Mouse (Mus musculus) erythroblast, adult 5-6 weeks (primary cell): ENCODE measurements around the gene Spocd1. TPM values are rescaled to one million over a fixed set of nuclear protein-coding genes. Genes with fewer than 3 reads are reported as not detected.

Source experiments
- ATAC-seq: replicated peaks from 2 replicates; pipeline ENCODE4 v1.8.0; 2016; ENCODE audit warnings: moderate number of reproducible peaks, mild to moderate bottlenecking, moderate TSS enrichment, inconsistent platforms; ENCODE audit not compliant: poor library complexity, low FRiP score, severe bottlenecking
- total RNA-seq, 2 experiments: library from RNA; stranded (forward) in 1 of 2; stranded (reverse) in 1 of 2; fragments of 150-400 nt in 1 of 2; fragments of 200-764, 138-1000 nt in 1 of 2; gene quantifications; 2 replicates each; pipeline versions ENCODE4 v1.2.3 to v1.2.4; 2015 to 2017; ENCODE audit warnings: low replicate concordance in 2 of 2

The Spocd1 gene
- total RNA-seq, 2 experiments from 2014 or later = not detected

DNA sequence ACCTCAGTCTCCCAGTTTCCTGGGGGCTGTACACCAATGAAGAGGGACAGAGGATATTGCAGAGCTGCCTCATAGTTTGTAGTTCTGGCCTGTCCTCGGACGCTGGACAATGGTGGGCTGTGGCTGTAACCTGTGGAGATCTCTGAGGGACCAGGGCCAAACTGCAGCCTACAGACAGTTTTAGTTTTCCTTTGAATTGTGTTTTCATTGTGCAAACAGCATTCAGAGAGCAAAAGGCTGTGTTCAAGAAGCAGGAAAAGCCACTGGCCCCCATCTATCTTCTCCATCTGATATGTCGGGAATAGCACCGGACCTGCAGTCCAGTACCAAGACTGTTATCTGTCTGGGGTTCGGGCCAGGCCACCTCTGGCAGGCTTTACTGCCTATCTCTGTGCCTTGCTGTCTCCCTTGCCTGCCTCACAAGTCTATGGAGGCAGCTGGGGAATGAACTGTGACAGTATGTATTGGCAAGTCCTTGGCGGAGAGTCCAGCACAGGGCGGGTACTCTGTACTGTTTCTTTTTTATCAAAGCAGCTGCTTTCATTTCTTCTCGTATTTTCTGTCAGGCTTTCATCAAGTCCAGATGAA lies 11.9 kb upstream of the Spocd1 start:
- ATAC-seq = no peak

DNA sequence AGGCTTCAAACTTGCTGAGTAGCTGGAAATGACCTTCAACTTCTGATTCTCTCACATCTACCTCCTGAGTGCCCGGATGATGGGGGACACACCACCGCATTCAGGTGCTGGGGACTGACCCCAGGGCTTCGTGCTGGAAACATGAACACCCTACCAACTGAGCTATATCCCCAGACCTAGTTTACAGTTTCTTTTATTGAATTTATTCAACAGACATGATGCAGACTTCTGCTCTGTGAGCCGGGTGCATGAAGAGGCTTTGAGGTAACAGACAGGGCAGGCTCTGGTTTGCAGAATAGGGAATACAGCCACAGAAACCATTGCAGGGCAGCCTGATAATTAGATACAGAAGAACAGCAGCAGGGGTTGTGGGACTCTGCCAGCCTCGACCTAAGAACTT lies 10.6 kb upstream of the Spocd1 start:
- ATAC-seq = no peak

- ATAC-seq = no peak
Observed at GRCm38 (mm10) chr4:129918901-129919300, 10.1 kb upstream of the Spocd1 start.

- ATAC-seq = no peak
Observed at GRCm38 (mm10) chr4:129920542-129921313, 8.3 kb upstream of the Spocd1 start.

GRCm38 (mm10) chr4:129921314-129921587 lies 7.8 kb upstream of the Spocd1 start:
- ATAC-seq = no peak

DNA sequence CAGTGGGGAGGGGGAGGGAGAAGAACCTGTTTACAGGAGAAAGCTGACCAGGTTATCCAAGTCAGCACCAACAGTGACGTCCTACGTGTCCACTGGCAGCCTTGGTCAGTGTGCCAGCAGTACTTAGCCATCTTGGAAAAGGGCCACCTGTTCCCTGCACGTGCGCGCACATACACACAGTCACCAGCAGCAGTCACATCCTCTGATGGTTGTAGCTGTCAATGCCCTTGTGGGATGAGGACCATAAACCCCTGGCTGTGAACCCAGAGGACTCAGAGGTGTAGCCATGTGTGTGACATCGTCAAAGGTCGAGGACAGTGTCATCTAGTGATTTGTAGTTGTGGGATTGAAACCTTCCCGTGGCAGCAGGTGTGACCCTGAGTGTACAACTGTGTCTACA lies 4.9 kb upstream of the Spocd1 start:
- ATAC-seq = no peak

GRCm38 (mm10) chr4:129924694-129925093 lies 4.4 kb upstream of the Spocd1 start:
- no peak for ATAC-seq

DNA sequence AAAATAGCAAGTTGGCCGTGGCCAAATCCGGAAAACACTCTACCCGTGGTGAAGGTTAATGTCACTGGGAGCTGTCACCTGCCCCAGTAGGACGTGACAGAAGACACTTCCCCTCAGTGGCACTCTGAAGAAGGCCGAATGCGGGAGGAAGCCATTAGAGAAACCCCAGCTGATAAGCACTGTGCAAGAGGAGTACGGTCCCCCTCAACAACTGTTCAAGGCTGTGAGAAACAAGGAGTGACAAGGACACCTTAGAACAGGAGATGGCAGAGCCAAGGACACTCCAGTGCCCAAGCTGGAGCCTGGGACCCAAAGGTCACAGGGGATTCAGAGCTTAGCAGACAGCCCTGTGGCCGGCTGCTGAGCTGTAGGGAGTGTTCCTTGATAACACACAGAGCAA lies 2.5 kb upstream of the Spocd1 start:
- ATAC-seq = no peak

DNA sequence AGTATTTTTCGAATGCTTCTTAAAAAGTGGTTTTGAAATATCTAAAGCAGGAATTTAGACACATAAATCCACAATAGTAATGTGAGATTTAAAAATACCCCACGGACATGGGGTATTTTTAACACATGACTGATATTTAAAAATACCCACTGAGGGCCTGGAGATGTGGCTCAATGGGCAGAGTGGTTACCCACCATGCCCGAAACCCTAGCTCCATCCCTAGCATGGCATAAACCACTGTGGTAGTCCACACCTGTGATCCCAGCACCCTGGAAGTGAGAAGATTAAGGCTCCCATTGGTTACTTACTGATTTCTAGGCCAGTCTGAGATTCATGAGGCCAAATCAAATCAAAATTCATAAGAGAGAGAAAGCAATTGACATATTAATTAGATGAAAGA lies 2.0 kb upstream of the Spocd1 start:
- ATAC-seq = no peak

- ATAC-seq = peak; percentile 58; the same call in 1 of the 2 replicates
Observed at GRCm38 (mm10) chr4:129928124-129928751, 811 bp upstream of the Spocd1 start.

- ATAC-seq = no peak
Observed at GRCm38 (mm10) chr4:129933696-129934095, 4.6 kb downstream of the Spocd1 start.

DNA sequence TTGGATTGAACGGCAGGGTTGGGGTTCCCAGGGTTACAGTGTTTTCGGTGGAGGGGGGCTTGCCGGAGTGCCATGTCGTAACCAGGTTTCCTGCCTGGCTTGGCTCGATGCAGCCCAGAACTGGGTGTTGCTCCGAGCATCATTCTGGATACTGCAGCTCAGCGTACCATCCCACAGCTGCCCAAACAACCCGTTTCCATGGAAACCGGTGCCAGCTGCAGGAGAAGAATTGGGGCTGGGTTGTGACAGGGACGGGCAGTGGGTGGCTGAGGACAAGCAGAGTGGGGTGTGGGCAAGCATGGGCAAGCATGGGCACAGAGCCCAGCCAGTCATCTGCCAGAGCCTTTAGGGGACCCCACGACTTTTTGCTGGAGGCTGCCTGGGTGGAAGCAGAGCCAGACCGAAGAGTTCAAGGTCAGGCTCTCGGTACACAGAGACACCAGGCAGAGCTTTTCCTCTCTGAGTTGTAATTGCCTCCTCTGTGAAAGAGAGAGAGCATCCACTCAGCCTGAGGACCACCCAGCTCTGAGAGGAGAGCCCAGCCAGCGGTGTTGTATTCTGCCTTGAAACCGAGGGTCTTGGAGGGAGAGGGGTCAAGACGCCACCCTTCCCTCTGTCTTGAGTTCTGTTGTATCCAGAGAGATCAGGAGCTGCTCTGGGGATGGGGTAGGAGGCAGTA lies 5.3 kb downstream of the Spocd1 start:
- no peak for ATAC-seq

GRCm38 (mm10) chr4:129951359-129951821 lies 22.3 kb downstream of the Spocd1 start:
- ATAC-seq = no peak

GRCm38 (mm10) chr4:129952241-129952810 lies 23.3 kb downstream of the Spocd1 start:
- no peak for ATAC-seq

- no peak for ATAC-seq
Observed at GRCm38 (mm10) chr4:129954527-129954926, 25.5 kb downstream of the Spocd1 start.

DNA sequence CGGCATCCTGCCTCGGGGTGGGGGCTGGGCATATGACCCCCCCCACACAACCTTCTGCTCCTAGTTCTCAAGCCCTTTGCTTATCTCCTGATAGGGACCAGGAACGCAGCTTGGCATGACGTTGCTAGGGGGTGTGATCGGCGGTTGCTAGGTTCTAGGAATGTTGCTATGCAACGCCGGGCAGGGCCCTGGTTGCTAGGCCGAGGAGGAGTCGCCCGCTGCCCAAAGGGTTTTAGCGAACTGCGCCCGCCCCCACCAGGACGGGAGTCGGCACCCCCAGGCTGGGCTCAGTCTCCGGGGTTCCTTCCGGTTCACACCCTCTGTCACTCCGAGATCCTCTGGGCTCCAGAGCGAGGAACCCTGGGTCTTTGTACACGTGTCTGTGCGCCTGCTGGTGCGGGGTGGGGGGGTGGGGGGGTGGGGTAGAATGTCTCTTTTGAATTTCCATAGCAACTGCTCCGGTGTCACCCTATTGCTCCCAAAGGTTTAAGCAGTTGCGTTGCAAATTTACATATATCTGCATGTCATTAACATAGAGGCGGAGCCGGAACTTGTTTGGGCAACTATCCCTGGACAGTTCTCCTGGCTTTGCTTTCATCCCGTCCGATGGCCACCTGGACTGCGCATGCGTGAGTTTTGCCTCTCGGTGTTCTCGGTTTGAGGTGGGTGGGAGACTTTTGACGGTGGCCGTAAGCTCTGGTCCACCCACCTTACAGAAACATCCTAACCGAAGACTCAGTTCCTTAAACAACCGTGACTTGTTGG lies 31.3 kb downstream of the Spocd1 start:
- no peak for ATAC-seq

DNA sequence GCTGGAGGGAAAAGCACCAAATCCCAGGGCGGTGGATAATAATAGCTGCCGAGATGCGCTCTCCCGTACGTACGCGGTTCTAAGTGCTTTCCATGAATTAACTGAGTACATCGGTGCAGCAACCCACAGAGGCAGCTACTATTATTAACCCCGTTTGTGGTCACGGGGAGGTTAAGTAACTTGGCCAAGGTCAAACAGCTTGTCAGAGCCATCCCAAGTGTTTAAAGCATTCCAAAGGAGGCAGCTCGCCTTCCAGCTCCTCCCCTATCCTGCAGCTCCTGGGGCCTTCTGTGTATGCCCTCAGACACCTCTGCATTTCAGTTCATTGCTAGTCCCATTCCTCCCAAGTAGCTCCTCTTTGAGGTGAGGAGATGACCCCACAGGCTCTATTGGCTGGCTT lies 36.2 kb downstream of the Spocd1 start:
- no peak for ATAC-seq

DNA sequence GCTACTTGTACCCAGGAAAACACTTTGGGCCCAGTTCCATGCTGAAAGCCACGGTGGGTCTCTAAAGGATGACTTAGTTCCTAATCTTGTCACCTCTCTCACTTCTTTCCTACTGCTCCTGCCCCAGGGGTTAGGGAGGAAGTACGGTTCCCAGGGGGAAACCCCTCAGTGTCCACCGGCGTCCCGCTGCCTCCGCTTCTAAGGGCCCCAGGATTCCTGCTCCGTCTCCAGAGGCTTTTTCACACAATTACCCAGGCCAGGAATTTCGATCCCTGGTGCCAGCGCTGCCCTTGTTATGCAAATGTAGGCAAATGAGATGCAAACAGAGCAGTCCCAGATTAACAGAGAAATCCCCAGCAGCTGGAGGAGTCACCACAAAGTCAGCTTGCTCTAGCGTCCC lies 37.2 kb downstream of the Spocd1 start:
- ATAC-seq = no peak
